Mouse (Mus musculus): ENCODE measurements around the gene Rab3b. TPM values are rescaled to one million over a fixed set of nuclear protein-coding genes. Genes with fewer than 3 reads are reported as not detected.

Gene Rab3b
- polyA plus RNA-seq, 1 experiment, result 0.23 TPM

DNA sequence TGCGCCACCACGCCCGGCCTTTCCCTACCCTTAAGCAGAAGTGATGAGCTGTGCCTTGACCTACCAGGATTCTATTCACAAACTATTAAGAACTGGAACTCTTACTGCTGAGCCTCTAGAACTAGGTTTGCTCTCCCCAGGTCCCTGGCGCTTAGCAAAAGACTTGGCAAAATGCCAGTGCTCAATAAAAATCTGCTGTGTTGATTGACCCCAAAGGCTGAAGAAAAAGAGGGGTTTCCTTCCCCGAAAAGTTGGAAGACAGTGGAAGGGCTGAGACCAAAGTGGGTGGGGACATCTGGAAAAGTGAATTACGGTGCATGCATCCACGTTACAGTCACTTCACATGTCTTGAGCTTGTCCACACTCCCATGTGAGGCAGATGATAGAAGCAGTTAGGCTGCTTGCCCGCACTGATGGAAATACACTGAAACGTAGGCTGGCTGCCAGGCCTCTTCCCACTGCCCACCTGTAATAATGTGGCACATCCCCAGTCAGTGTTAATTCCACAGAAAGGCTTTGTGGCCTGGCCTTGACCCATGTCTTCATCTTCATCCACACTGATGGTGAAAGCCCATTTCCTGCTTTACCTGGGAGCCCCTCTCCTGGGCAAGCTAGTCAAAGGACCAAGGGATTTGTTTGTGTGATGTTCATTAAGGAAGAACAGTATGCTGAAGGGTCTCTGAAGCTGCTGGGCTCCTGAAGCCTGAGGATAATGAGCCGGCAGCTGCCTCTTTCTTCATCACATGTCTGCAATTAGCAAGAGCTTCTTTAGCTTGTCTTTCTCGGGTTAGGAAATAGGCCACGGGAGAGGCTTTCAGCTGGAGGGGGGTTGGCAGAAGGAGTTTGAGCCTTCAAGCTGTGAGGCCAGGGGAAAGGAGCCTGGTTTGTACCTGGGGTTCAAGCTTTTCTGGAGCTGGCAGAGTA lies 59.2 kb downstream of the Rab3b start:
- no peak overlapping the region for H3K4me3 ChIP-seq
- H3ac ChIP-seq (ENCODE audit: control insufficient read depth, insufficient read length), result no peak overlapping the region
- H3K79me2 ChIP-seq (ENCODE audit: control insufficient read depth, insufficient read depth), result no peaks in the 10 kb centered on the region
- TF ChIP-seq MYOG (IDR thresholded peaks at IDR 0.05; ENCODE audit: control insufficient read depth in 1 of 3, insufficient read depth in 1 of 3, insufficient read length in 2 of 3, low read depth in 2 of 3), result no peak
- no peak for TF ChIP-seq USF1 (IDR thresholded peaks at IDR 0.05; ENCODE audit: low read depth)
- no peak for TF ChIP-seq MAX (IDR thresholded peaks at IDR 0.05; ENCODE audit: low read depth)
- TF ChIP-seq REST (IDR thresholded peaks at IDR 0.05; ENCODE audit: insufficient read depth, insufficient read length), result no peak
- no peak for TF ChIP-seq POLR2AphosphoS2 (IDR thresholded peaks at IDR 0.05; ENCODE audit: insufficient read length, low read depth)
- H3K36me3 ChIP-seq (ENCODE audit: control insufficient read depth, insufficient read depth), result no peaks in the 10 kb centered on the region
- H3K4me2 ChIP-seq (ENCODE audit: low read depth), result no peak overlapping the region
- H3K27me3 ChIP-seq (ENCODE audit: control insufficient read depth, insufficient read depth, insufficient read length), result no peaks in the 10 kb centered on the region

DNA sequence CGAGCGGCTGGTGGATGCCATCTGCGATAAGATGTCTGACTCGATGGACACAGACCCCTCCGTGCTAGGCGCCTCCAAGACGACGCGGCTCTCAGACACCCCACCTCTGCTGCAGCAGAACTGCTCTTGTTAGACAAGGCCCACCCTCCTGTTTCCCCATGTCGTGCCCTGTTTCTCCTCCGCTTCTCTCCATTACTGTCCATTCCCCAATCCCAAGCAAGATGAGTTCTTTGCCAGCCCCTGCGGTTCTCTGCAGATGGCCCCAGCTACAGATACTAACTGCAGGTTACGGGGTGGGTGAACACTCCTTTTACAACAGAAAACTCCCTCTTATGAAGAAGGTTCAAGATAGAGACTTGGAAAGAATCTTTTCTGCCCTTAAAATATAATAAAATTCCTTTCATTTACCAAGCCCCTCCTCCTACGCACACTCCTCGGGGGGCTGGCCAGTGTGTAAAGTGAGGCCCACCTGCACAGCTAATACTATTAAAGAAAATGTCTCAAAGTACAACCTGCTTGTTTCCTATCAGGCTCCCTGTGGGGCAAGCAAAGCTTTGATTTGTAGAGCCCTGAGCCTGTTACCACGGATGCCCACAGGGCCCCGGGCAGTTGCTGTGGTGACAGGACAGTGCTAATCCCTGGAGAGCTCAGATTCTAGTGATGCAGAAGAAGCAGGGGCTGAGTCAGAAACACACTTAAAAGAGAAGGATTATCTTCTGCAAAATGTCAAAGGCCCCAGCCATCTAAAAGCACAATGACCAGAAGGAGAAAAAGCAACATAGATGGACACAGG lies 62.0 kb downstream of the Rab3b start:
- Histone ChIP-seq H3K36me3 (ENCODE audit: control insufficient read depth, insufficient read depth) (no peaks in the 10 kb centered on the region), H3K79me2 (ENCODE audit: control insufficient read depth, insufficient read depth) (no peaks in the 10 kb centered on the region), H3K4me3 (no peak overlapping the region), H3K4me2 (ENCODE audit: low read depth) (no peak overlapping the region), H3ac (ENCODE audit: control insufficient read depth, insufficient read length) (no peak overlapping the region), H3K27me3 (ENCODE audit: control insufficient read depth, insufficient read depth, insufficient read length) (no peaks in the 10 kb centered on the region)
- TF ChIP-seq TCF3 (IDR thresholded peaks at IDR 0.05; ENCODE audit: insufficient read length, low read depth), result no peak
- TF ChIP-seq POLR2AphosphoS2 (IDR thresholded peaks at IDR 0.05; ENCODE audit: insufficient read length, low read depth), result no peak
- TF ChIP-seq TCF12 (IDR thresholded peaks at IDR 0.05; ENCODE audit: insufficient read depth, poor library complexity, severe bottlenecking), result no peak
- no peak for TF ChIP-seq POLR2A (IDR thresholded peaks at IDR 0.05; ENCODE audit: insufficient read length, low read depth)
- TF ChIP-seq MYOG (IDR thresholded peaks at IDR 0.05; ENCODE audit: control insufficient read depth in 1 of 3, insufficient read depth in 1 of 3, insufficient read length in 2 of 3, low read depth in 2 of 3), result no peak
- TF ChIP-seq MYOD1 (IDR thresholded peaks at IDR 0.05; ENCODE audit: control insufficient read depth in 1 of 3, insufficient read length in 2 of 3, low read depth in 2 of 3), result no peak

DNA sequence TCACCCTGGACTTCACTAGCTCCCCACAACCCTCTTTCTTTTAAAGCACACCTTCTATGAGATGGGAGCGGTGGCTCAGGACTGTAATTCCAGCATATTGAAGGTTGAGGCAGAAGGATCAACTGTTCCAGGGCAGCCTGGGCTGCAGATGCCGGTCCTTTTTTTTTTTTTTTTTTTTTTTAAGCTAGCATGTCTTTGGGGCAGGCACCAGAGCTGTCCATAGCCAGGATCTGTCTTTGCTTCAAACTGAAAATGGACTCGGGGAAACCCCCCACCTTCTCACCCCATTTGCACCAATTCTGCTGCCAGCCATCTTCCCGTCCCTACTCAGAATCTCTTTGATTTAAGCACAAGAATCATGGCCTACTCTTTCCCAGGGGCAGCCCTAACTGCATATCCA lies 63.3 kb downstream of the Rab3b start:
- Histone ChIP-seq H3K4me3 (no peak overlapping the region), H3K4me2 (ENCODE audit: low read depth) (no peak overlapping the region), H3K27me3 (ENCODE audit: control insufficient read depth, insufficient read depth, insufficient read length) (no peaks in the 10 kb centered on the region), H3K79me2 (ENCODE audit: control insufficient read depth, insufficient read depth) (no peaks in the 10 kb centered on the region), H3K36me3 (ENCODE audit: control insufficient read depth, insufficient read depth) (no peaks in the 10 kb centered on the region), H3ac (ENCODE audit: control insufficient read depth, insufficient read length) (no peak overlapping the region)
- no peak for TF ChIP-seq USF1 (IDR thresholded peaks at IDR 0.05; ENCODE audit: low read depth)
- TF ChIP-seq POLR2A (IDR thresholded peaks at IDR 0.05; ENCODE audit: insufficient read length, low read depth), result no peak
- TF ChIP-seq POLR2AphosphoS2 (IDR thresholded peaks at IDR 0.05; ENCODE audit: insufficient read length, low read depth), result no peak
- no peak for TF ChIP-seq SRF (IDR thresholded peaks at IDR 0.05; ENCODE audit: control insufficient read depth, insufficient read length, low read depth)
- TF ChIP-seq E2F4 (IDR thresholded peaks at IDR 0.05; ENCODE audit: insufficient read depth), result no peak
- TF ChIP-seq REST (IDR thresholded peaks at IDR 0.05; ENCODE audit: insufficient read depth, insufficient read length), result no peak
- no peak for TF ChIP-seq CEBPB (IDR thresholded peaks at IDR 0.05; ENCODE audit: insufficient read depth, poor library complexity, severe bottlenecking)
- no peak for TF ChIP-seq TCF3 (IDR thresholded peaks at IDR 0.05; ENCODE audit: insufficient read length, low read depth)

DNA sequence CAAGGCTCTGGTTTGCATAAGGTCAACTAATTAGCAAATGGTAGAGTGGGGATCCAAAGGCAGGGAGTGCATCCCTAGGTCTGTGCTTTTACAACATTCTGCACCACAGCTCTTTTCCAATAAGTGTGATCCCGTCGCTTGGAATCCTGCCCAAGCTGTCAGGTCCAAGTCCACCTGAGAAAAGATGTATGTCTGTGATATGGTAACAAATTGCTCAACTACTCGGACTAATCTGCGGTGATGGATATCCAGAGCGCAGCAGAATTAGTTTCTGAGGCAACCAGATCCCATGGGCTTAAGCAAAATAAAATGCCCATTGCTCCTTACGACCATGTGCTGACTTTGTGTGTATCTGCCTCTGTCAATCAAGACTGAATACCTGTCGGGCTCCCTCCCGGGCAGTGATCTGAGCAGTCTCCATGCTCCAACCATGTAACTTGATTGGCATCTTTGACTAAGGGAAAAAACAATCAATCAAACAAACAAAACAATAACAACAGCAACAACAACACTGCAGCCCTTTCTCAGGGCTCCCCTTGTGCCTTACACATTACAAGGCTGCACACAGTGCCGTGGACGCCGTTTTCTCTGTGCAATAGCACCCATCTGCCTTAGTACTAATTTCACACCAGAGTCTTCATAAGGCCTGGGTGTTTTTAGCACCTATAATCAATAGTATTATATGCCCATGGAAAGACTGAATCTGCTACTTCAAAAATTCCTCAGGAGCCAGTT lies 64.3 kb downstream of the Rab3b start:
- TF ChIP-seq POLR2A (IDR thresholded peaks at IDR 0.05; ENCODE audit: insufficient read length, low read depth), result no peak
- TF ChIP-seq TCF3 (IDR thresholded peaks at IDR 0.05; ENCODE audit: insufficient read length, low read depth), result no peak
- no peak for TF ChIP-seq SRF (IDR thresholded peaks at IDR 0.05; ENCODE audit: control insufficient read depth, insufficient read length, low read depth)
- Histone ChIP-seq H3K36me3 (ENCODE audit: control insufficient read depth, insufficient read depth) (no peaks in the 10 kb centered on the region), H3K4me3 (no peak overlapping the region), H3ac (ENCODE audit: control insufficient read depth, insufficient read length) (no peak overlapping the region), H3K79me2 (ENCODE audit: control insufficient read depth, insufficient read depth) (no peaks in the 10 kb centered on the region), H3K4me2 (ENCODE audit: low read depth) (no peak overlapping the region), H3K27me3 (ENCODE audit: control insufficient read depth, insufficient read depth, insufficient read length) (no peaks in the 10 kb centered on the region)

DNA sequence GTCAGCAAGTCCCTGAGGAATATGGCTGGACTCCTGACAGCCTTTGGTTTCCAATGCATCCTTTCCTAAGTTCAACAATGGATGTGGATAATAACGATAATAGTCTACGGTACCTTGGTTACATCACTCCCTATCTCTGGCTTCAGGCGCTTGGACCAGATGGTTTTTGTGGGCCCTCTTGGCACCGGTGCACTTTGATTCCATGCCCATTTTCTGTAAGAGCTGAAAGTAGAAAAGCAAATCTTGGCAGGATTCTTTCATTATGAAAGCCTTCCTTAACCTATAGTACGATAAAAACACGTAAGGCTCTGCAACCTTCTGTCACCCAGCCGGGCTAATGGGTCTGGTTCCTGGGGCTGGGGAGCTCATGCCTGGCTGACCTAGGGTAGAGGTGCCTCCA lies 70.3 kb downstream of the Rab3b start:
- no peak overlapping the region for H3ac ChIP-seq (ENCODE audit: control insufficient read depth, insufficient read length)
- no peaks in the 10 kb centered on the region for H3K79me2 ChIP-seq (ENCODE audit: control insufficient read depth, insufficient read depth)
- no peak overlapping the region for H3K4me2 ChIP-seq (ENCODE audit: low read depth)
- H3K36me3 ChIP-seq (ENCODE audit: control insufficient read depth, insufficient read depth), result no peaks in the 10 kb centered on the region
- TF ChIP-seq POLR2A (IDR thresholded peaks at IDR 0.05; ENCODE audit: insufficient read length, low read depth), result no peak
- TF ChIP-seq POLR2AphosphoS2 (IDR thresholded peaks at IDR 0.05; ENCODE audit: insufficient read length, low read depth), result no peak
- TF ChIP-seq TCF12 (IDR thresholded peaks at IDR 0.05; ENCODE audit: insufficient read depth, poor library complexity, severe bottlenecking), result no peak
- TF ChIP-seq CEBPB (IDR thresholded peaks at IDR 0.05; ENCODE audit: insufficient read depth, poor library complexity, severe bottlenecking), result no peak
- no peak for TF ChIP-seq TCF3 (IDR thresholded peaks at IDR 0.05; ENCODE audit: insufficient read length, low read depth)
- no peak for TF ChIP-seq SRF (IDR thresholded peaks at IDR 0.05; ENCODE audit: control insufficient read depth, insufficient read length, low read depth)
- H3K4me3 ChIP-seq, result no peak overlapping the region
- no peaks in the 10 kb centered on the region for H3K27me3 ChIP-seq (ENCODE audit: control insufficient read depth, insufficient read depth, insufficient read length)
